Mouse (Mus musculus) megakaryocyte, embryonic 14.5 days (primary cell): ENCODE measurements around the gene Upb1. TPM values are rescaled to one million over a fixed set of nuclear protein-coding genes. Genes with fewer than 3 reads are reported as not detected.
A peak's percentile ranks its signal among the peaks of the same experiment; 100 is the strongest.

ENCODE experiments used
- H3K27me3 ChIP-seq: replicated peaks from 2 replicates; pipeline ENCODE3; 2012; ENCODE audit warnings: inconsistent platforms
- H3K36me3 ChIP-seq: replicated peaks from 2 replicates; pipeline ENCODE3; 2012; ENCODE audit warnings: low read length, inconsistent platforms, mixed read lengths
- H3K4me1 ChIP-seq: 2 replicates; pipeline ENCODE4 v1.6.1; 2012; ENCODE audit warnings: inconsistent platforms
- H3K4me3 ChIP-seq: replicated peaks from 2 replicates; pipeline ENCODE3; 2012; ENCODE audit warnings: moderate library complexity, mild to moderate bottlenecking, inconsistent platforms
- H3K9me3 ChIP-seq: 2 replicates; pipeline ENCODE4 v1.6.1; 2012; ENCODE audit warnings: inconsistent platforms
- FLI1 ChIP-seq: IDR thresholded peaks from 2 replicates; pipeline ENCODE4 v1.6.1; 2012; ENCODE audit warnings: low read length, inconsistent platforms, mixed read lengths
- GATA1 ChIP-seq: IDR thresholded peaks from 3 replicates; pipeline ENCODE4 v1.6.1; 2012; ENCODE audit warnings: mixed read lengths, low read length, inconsistent platforms, borderline replicate concordance
- polyA plus RNA-seq: library from polyadenylated mRNA; stranded (reverse); fragments of >175 nt; gene quantifications from 2 replicates; pipeline ENCODE4 v1.2.3, GENCODE M21; 2012; ENCODE audit warnings: low replicate concordance; ENCODE audit not compliant: insufficient read depth

Upb1 gene
- polyA plus RNA-seq, 1 experiment, result not detected

DNA sequence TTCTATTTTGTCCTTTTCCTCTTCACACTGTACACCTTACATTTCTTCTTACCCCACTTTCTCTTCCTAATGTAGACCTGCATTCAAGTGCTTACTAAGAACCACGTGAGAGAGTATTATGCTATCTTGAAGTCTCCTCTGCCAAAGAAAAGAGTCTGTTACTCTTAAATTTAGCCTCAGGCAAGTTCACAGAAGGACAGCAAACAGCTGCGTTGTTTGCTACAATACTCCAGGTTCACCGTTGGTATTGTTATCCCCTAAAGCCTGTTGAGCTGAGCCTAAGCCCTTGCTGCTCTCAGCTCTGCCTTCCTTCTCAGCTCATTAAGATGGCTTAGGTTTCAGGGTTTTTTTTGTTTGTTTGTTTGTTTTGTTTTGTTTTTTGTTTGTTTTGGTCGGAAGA lies 17.8 kb downstream of the Upb1 start:
- peaks cover 17% of the 10 kb centered on the region for H3K9me3 ChIP-seq
- no peaks in the 10 kb centered on the region for H3K36me3 ChIP-seq
- TF ChIP-seq GATA1, result no peak
- no peak for TF ChIP-seq FLI1
- no peak overlapping the region for H3K4me3 ChIP-seq
- peaks cover 5% of the 10 kb centered on the region for H3K27me3 ChIP-seq
- H3K4me1 ChIP-seq, result peaks cover 8% of the 10 kb centered on the region

GRCm38 (mm10) chr10:75424498-75424901 lies 23.6 kb downstream of the Upb1 start:
- TF ChIP-seq GATA1 (no peak), FLI1 (no peak)
- no peaks in the 10 kb centered on the region for H3K36me3 ChIP-seq
- H3K27me3 ChIP-seq, result peaks cover 17% of the 10 kb centered on the region
- H3K4me1 ChIP-seq, result peaks cover 14% of the 10 kb centered on the region
- H3K9me3 ChIP-seq, result peaks cover 18% of the 10 kb centered on the region
- H3K4me3 ChIP-seq, result no peak overlapping the region

DNA sequence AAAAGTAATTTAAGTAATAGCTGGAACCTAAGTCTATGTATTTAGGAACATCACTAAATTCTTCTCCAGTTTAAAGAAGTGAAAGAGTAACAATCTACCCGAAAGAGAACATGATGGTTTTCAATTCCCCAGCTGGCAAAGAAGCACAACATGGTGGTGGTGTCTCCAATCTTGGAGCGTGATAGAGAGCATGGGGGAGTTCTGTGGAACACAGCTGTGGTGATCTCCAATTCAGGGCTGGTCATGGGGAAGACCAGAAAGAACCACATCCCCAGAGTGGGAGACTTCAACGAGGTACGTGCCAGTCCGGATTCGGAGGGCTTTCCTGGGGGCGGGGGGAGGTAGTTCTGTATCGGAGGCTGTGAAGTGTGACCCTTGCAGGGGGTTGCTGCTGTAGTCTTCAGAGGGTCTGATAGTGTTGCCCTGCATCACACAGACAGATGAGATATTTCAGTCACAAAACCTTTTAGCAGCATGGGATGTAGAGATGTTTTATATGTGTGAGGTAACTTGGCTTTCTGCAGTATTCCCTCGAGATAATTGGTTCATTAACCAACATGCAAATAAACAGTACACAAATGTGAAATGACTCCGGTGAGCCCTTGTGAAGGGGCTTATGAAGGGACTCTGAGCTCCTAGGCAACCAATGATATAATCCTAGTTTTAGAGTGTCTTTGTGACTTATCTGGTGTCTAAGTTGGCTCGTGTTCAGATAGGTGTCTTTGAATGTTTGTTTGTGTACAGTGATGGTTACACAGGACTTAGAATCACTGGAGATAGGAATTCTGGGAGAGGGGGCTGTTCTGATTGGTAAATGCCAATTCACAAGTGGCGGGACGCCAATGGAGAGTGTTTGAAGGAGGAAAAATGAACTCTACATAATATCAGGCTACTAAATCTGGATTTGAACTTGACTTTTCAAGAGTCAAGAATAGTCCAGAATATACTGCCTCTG lies 27.4 kb downstream of the Upb1 start:
- no peak for TF ChIP-seq FLI1
- no peak for TF ChIP-seq GATA1
- H3K4me1 ChIP-seq, result peaks cover 9% of the 10 kb centered on the region
- peaks cover 20% of the 10 kb centered on the region for H3K27me3 ChIP-seq
- no peak overlapping the region for H3K4me3 ChIP-seq
- peaks cover 15% of the 10 kb centered on the region for H3K9me3 ChIP-seq
- H3K36me3 ChIP-seq, result no peaks in the 10 kb centered on the region

GRCm38 (mm10) chr10:75429004-75429380 lies 28.1 kb downstream of the Upb1 start:
- H3K4me3 ChIP-seq, result no peak overlapping the region
- no peak for TF ChIP-seq FLI1
- TF ChIP-seq GATA1, result no peak
- H3K9me3 ChIP-seq, result peaks cover 9% of the 10 kb centered on the region
- no peaks in the 10 kb centered on the region for H3K36me3 ChIP-seq
- peaks cover 20% of the 10 kb centered on the region for H3K27me3 ChIP-seq
- peaks cover 9% of the 10 kb centered on the region for H3K4me1 ChIP-seq

DNA sequence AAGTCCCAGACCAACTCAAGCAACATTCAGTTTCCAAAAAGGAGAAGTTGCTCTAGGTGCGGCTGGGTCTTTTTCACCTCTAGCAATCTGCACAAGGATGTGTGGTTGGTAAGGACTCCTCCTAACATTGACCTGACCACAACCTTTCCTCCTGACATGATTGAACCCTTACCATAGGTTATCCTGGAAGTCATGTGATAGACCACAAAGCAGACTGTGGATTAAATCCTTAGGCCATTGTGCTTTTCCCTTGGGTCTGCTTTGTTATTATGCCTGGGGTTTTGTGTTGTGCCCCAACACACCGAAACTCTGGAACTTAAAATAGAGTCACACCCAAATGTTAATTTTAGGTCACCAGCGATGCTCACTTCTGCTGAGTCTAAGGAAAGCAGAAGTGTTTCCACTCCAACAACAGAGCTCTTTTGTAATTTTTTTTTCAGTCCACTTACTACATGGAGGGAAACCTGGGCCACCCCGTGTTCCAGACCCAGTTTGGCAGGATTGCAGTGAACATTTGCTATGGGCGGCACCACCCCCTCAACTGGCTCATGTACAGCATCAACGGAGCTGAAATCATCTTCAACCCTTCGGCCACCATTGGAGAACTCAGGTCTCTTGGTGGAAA lies 28.7 kb downstream of the Upb1 start:
- H3K27me3 ChIP-seq, result peaks cover 20% of the 10 kb centered on the region
- H3K4me3 ChIP-seq, result no peak overlapping the region
- H3K4me1 ChIP-seq, result peaks cover 10% of the 10 kb centered on the region
- no peak for TF ChIP-seq GATA1
- TF ChIP-seq FLI1, result no peak
- H3K36me3 ChIP-seq, result no peaks in the 10 kb centered on the region
- H3K9me3 ChIP-seq, result peaks cover 9% of the 10 kb centered on the region

DNA sequence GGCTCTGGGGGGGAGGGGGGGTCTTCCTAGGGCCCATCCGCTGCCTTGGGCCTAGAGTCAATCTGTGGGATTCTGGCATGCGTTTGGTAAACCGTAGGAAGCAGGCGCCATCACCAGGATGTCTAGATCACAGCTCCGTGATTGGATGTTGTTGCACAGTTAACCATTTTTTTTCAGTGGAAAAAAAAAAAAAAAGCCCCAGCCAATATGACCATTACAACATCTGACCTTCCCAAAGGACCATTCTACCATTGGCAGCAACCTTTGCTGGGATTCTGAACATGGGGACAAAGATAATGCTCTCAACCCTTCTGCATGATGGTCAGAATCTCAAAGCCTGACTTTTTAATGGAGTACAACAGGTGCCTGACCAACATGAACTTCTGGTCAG lies 29.2 kb downstream of the Upb1 start:
- no peak for TF ChIP-seq FLI1
- TF ChIP-seq GATA1, result no peak

GRCm38 (mm10) chr10:75430633-75431032 lies 29.7 kb downstream of the Upb1 start:
- Histone ChIP-seq H3K4me3 (no peak overlapping the region), H3K9me3 (peaks cover 9% of the 10 kb centered on the region), H3K4me1 (peaks cover 9% of the 10 kb centered on the region), H3K36me3 (no peaks in the 10 kb centered on the region), H3K27me3 (peaks cover 20% of the 10 kb centered on the region)
- TF ChIP-seq GATA1, result no peak
- no peak for TF ChIP-seq FLI1

More for the DNA sequence above, 29.2 kb downstream of the Upb1 start:
- H3K27me3 ChIP-seq, result peaks cover 20% of the 10 kb centered on the region
- H3K9me3 ChIP-seq, result peaks cover 9% of the 10 kb centered on the region
- H3K36me3 ChIP-seq, result no peaks in the 10 kb centered on the region
- no peak overlapping the region for H3K4me3 ChIP-seq
- peaks cover 9% of the 10 kb centered on the region for H3K4me1 ChIP-seq

- Histone ChIP-seq H3K36me3 (no peaks in the 10 kb centered on the region), H3K4me3 (peak overlapping the region; percentile 77), H3K27me3 (peaks cover 27% of the 10 kb centered on the region), H3K9me3 (peaks cover 2% of the 10 kb centered on the region), H3K4me1 (peaks cover 36% of the 10 kb centered on the region)
- no peak for TF ChIP-seq FLI1
- TF ChIP-seq GATA1, result no peak
Measured at GRCm38 (mm10) chr10:75436604-75437217, 35.8 kb downstream of the Upb1 start.

DNA sequence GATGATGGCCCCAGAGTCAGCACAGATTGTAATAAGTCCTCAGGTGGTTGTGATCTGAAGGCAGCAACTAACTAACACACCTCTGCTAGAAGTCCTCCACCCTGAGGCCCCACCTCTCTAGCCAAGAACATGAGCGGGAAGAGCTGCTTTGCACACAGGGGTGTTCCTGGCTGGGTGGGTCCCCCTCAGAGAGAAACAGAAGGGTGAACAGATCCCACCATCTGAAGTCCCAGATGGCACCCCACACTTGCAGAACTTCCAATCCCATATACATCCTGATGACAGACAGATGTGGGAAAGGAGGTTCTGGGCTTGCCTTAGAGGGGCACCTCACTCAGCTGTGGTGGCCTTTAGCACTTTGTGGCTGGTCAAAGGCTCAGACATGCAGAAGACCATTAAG lies 36.4 kb downstream of the Upb1 start:
- Histone ChIP-seq H3K27me3 (peaks cover 27% of the 10 kb centered on the region), H3K36me3 (no peaks in the 10 kb centered on the region), H3K9me3 (no peaks in the 10 kb centered on the region), H3K4me3 (no peak overlapping the region), H3K4me1 (peaks cover 42% of the 10 kb centered on the region)
- TF ChIP-seq GATA1 (no peak), FLI1 (no peak)

DNA sequence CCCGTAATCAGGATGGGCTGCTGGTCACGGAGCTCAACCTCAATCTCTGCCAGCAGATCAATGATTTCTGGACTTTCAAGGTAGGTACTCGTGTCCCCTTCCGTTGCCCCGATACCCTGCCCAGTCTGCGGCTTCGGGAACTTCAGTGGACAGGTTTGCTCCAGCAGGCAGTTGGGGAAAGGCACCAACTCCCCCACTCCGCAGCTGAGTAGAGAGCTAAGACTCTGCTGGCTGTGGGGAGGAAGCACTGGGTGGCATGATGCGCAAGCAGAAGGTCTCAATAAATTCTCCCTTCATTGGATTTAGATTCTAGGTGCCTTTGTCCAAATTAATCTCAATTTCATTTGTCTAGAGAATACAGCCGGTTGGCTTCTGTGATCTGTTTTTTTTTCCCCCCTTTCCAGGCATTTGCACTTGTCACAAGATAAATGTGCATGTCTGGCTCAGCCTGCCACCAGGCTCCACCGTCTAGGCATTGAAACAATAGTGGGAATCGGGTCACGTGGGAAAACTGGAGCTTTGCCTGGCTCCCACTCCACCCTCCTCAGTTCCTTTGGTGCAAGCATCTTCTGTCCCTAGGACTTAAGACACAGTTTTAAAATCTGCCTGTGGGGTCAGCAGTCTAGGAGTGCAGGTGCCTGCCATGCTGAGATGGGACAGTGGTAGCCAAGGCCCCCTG lies 37.4 kb downstream of the Upb1 start:
- H3K4me1 ChIP-seq, result peaks cover 45% of the 10 kb centered on the region
- TF ChIP-seq GATA1 (no peak), FLI1 (no peak)
- peaks cover 30% of the 10 kb centered on the region for H3K27me3 ChIP-seq
- no peaks in the 10 kb centered on the region for H3K9me3 ChIP-seq
- H3K36me3 ChIP-seq, result no peaks in the 10 kb centered on the region
- no peak overlapping the region for H3K4me3 ChIP-seq
